12 mouse cellular contexts compared by ENCODE assay signal in the genomic region with DNA sequence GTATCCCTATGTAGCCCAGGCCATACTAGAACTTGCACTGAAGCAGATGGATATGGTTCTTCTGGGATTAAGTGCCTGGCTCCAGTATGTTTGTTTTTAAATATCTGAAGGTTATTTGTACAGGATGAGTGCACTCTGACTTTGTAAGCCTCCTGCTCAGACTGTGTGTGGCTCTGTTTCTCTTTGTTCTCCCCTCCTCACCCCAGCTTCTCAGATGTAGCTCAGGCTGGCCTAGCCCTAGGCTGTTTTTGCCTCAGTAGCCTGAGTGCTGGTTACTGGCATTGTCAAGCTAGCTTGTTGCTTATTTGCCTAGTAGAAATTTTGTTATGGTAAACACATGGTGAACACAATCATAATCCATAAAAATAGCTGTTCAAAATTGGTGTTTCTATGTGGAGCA. TPM values are rescaled to one million over a fixed set of nuclear protein-coding genes. Genes with fewer than 3 reads are reported as not detected.
DNase-seq lines count a peak whose midpoint lies in the region; ATAC-seq and TF ChIP-seq lines count a peak whose summit lies in the region.
"Had no signal": no experiment of that assay in that cellular context is flagged by ENCODE, and none has a peak within 500 bp of the region (broad histone marks: within the 10 kb centered on the region; RNA-seq: fewer than 3 reads in every experiment).

No protein-coding gene starts in this region.

- no peaks in the 10 kb centered on the region for H3K27me3 ChIP-seq in heart, embryonic 13.5 days (replicated peaks)
- no peaks in the 10 kb centered on the region for H3K27me3 ChIP-seq in lung, embryonic 14.5 days (ENCODE audit: insufficient read depth, low read length)

- TF ChIP-seq POLR2A in lung, adult 2 months (IDR thresholded peaks at IDR 0.05; ENCODE audit: borderline replicate concordance, extremely low read depth, low read depth, low read length) = no peak

- H3K4me3 ChIP-seq in heart, embryonic 13.5 days = peak overlapping the region; percentile 14; the same call in 1 of the 2 replicates
- H3K4me3 ChIP-seq in lung, embryonic 14.5 days (ENCODE audit: low read depth, low read length) = no peak overlapping the region
- H3K4me3 ChIP-seq in lung, adult 2 months (replicated peaks; ENCODE audit: extremely low read depth, low read depth, low read length) = no peak overlapping the region

- no peak for TF ChIP-seq CTCF in lung, embryonic 14.5 days (IDR thresholded peaks at IDR 0.05; ENCODE audit: low read depth)
- no peak for TF ChIP-seq CTCF in lung, adult 2 months (IDR thresholded peaks at IDR 0.05; ENCODE audit: insufficient read depth, low read length)

- peaks cover 3% of the 10 kb centered on the region for H3K9me3 ChIP-seq in heart, embryonic 13.5 days
- H3K9me3 ChIP-seq in lung, embryonic 14.5 days (ENCODE audit: low read depth, low read length) = 0 out of 2 replicates have a peak, but pooled peaks cover 3% of the 10 kb centered on the region

- H3K36me3 ChIP-seq in heart, embryonic 13.5 days = peaks cover 42% of the 10 kb centered on the region
- peaks cover 22% of the 10 kb centered on the region for H3K36me3 ChIP-seq in lung, embryonic 14.5 days (ENCODE audit: insufficient read depth)

- intact Hi-C loops in heart, postnatal 25 days (cut with DNase I) = no loop called here

- no peak for DNase-seq in heart, postnatal 25 days (ENCODE audit: low spot score)
- no peak for DNase-seq in lung, embryonic 14.5 days
- DNase-seq in lung, adult 2 months = no peak
- peak; percentile 29 for DNase-seq in CD4-positive helper T cell, adult 2 months (ENCODE audit: low read depth, low spot score)
- peak; percentile 47 for DNase-seq in induced T-regulatory cell, adult 2 months (ENCODE audit: low read depth)
- no peak for DNase-seq in adrenal gland, postnatal 25 days
- DNase-seq: adrenal gland, postnatal 14 days; right cerebral cortex, adult 18-20 months had no signal

- no peak for ATAC-seq in heart, embryonic 13.5 days (ENCODE audit: extremely low read depth, insufficient number of reproducible peaks, low FRiP score, low TSS enrichment)
- no peak for ATAC-seq in lung, embryonic 14.5 days (ENCODE audit: insufficient read depth)
- ATAC-seq in frontal cortex, adult (ENCODE audit: low TSS enrichment) = no peak
- ATAC-seq: intestine, postnatal 0 days had no signal

- peaks cover 30% of the 10 kb centered on the region for H3K4me1 ChIP-seq in heart, embryonic 13.5 days
- peaks cover 7% of the 10 kb centered on the region; the same call in 1 of the 2 replicates for H3K4me1 ChIP-seq in lung, embryonic 14.5 days (ENCODE audit: insufficient read depth)
- H3K4me1 ChIP-seq in lung, adult 2 months (ENCODE audit: control insufficient read depth, insufficient read depth, low read length) = peaks cover 27% of the 10 kb centered on the region

- H3K9ac ChIP-seq in heart, embryonic 13.5 days = peak overlapping the region; percentile 58; the same call in 1 of the 2 replicates
- no peak overlapping the region for H3K9ac ChIP-seq in lung, embryonic 14.5 days

- peak overlapping the region; percentile 37; the same call in 1 of the 2 replicates for H3K27ac ChIP-seq in heart, embryonic 13.5 days (replicated peaks)
- H3K27ac ChIP-seq in lung, embryonic 14.5 days (ENCODE audit: low read depth) = no peak overlapping the region
- H3K27ac ChIP-seq: macrophage had no signal

- peak overlapping the region; percentile 63 for H3K4me2 ChIP-seq in heart, embryonic 13.5 days
- H3K4me2 ChIP-seq in lung, embryonic 14.5 days = peak overlapping the region; percentile 18; the same call in 1 of the 2 replicates

RNA-seq across cellular contexts. Expression of a gene that starts 15.7 kb away (rescaled TPM):
- 31.6 and 33.7 TPM in 2 replicates for polyA plus RNA-seq in heart, embryonic 13.5 days (2015; fragmentation: Nextera tagmentation; extraction: Ambion mirVana)
- total RNA-seq in heart, postnatal 25 days (2021) = 10 to 100 TPM; 79.8 to 92.6 TPM
- polyA plus RNA-seq in lung, embryonic 14.5 days (2014; fragmentation: Nextera tagmentation; extraction: Ambion mirVana) = 48.3 and 56.1 TPM in 2 replicates
- polyA plus RNA-seq in lung, adult 2 months (2012; rRNA removed) = 24.8 and 28.3 TPM in 2 replicates
- 84.0 and 117 TPM in 2 replicates for total RNA-seq in adrenal gland, postnatal 25 days (2021)

Comparison
In these comparisons a context has a peak if more than half of its experiments do, and no peak if none do; other contexts are left out.
1. DNase-seq: peak in CD4-positive helper T cell, adult 2 months (single experiment) and induced T-regulatory cell, adult 2 months (single experiment); none in heart, postnatal 25 days (single experiment), lung, embryonic 14.5 days (single experiment), lung, adult 2 months (single experiment) and adrenal gland, postnatal 25 days (single experiment).